Mouse (Mus musculus) ES-E14 (cell line): ENCODE results near the gene Wdr66.

Experiments
- CHD2 ChIP-seq: IDR thresholded peaks from 2 replicates; pipeline ENCODE4 v1.6.1; 2014; ENCODE audit warnings: mild to moderate bottlenecking, low read depth, low read length, inconsistent platforms
- ZC3H11A ChIP-seq: IDR thresholded peaks from 2 replicates; pipeline ENCODE4 v1.6.1; 2012; ENCODE audit warnings: low read depth, mild to moderate bottlenecking, inconsistent platforms, low read length, borderline replicate concordance

DNA sequence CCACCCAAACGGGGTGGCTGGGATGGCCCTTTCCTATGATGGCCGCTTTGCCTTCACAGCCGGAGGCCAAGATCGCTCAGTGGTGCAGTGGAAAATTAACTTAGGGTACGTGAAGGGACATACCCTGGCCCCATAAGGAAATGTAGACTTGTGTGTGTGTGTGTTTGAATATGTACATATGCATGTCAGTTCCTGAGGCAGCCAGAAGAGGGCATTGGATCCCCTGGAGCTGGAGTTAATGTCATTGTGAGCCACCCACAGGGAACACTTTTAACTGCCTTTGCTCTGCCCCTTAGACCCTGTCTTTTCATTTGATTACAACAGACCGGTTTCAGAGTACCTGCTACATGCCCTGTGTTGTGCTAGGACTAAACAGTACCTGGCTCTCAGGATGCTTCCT is 46.6 kb downstream of the Wdr66 start:
- TF ChIP-seq CHD2 = no peak
- TF ChIP-seq ZC3H11A = no peak
